Mouse (Mus musculus) hindbrain, embryonic 11.5 days (tissue): Measurements from ENCODE around the gene Hic1. TPM values are rescaled to one million over a fixed set of nuclear protein-coding genes. Genes with fewer than 3 reads are reported as not detected.
"Not testable (repeated sequence)": the region's sequence is repeated elsewhere in the genome, so short reads cannot be mapped to it uniquely, and the experiment has no call there.

ENCODE experiments used
- ATAC-seq: fragments of 200-750 bp; cut with Nextera tagmentation; 2 replicates; pipeline ENCODE4 v1.8.0; 2017; ENCODE audit warnings: mild to moderate bottlenecking, moderate TSS enrichment, moderate library complexity; ENCODE audit not compliant: low FRiP score
- DNase-seq: peaks from one replicate; pipeline ENCODE4 v3.0.0-alpha.2; 2015; ENCODE audit warnings: low spot score
- H3K27ac ChIP-seq: fragments of 300-500 bp; sonication (generic); 2 replicates; pipeline ENCODE4 v1.5.1; 2014; ENCODE audit warnings: mild to moderate bottlenecking, low read depth, low read length
- H3K27me3 ChIP-seq: fragments of 300-500 bp; sonication (generic); 2 replicates; pipeline ENCODE4 v1.6.1; 2014; ENCODE audit warnings: mild to moderate bottlenecking, low read length, moderate library complexity, mixed read lengths; ENCODE audit not compliant: control insufficient read depth, insufficient read depth
- H3K36me3 ChIP-seq: fragments of 300-500 bp; sonication (generic); 2 replicates; pipeline ENCODE4 v1.6.1; 2014; ENCODE audit warnings: mild to moderate bottlenecking, low read length, moderate library complexity, mixed read lengths; ENCODE audit not compliant: control insufficient read depth, insufficient read depth
- H3K4me1 ChIP-seq: fragments of 300-500 bp; sonication (generic); replicated peaks from 2 replicates; pipeline ENCODE4 v1.6.1; 2014; ENCODE audit warnings: low read length, mixed read lengths; ENCODE audit not compliant: control insufficient read depth, insufficient read depth
- H3K4me2 ChIP-seq: fragments of 300-500 bp; sonication (generic); replicated peaks from 2 replicates; pipeline ENCODE4 v1.6.1; 2014; ENCODE audit warnings: mild to moderate bottlenecking, low read depth, low read length
- H3K4me3 ChIP-seq: fragments of 300-500 bp; sonication (generic); 2 replicates; pipeline ENCODE4 v1.5.1; 2014; ENCODE audit warnings: low read depth, low read length
- H3K9ac ChIP-seq: fragments of 300-500 bp; sonication (generic); 2 replicates; pipeline ENCODE4 v1.6.1; 2014; ENCODE audit warnings: low read depth, low read length
- H3K9me3 ChIP-seq: fragments of 300-500 bp; sonication (generic); 2 replicates; pipeline ENCODE4 v1.6.1; 2016; ENCODE audit warnings: low read length; ENCODE audit not compliant: control insufficient read depth
- WGBS: fragments of 180-500 bp; shearing (Covaris S2); extraction: QIAGEN DNeasy Blood & Tissue Kit; methylation state at CpG from one replicate; pipeline ENCODE4 v1.1.7; 2014; 5-methylcytosine and 5-hydroxymethylcytosine counted together
- polyA plus RNA-seq: library from polyadenylated mRNA; unstranded; fragments of >200 nt; fragmentation: Nextera tagmentation; extraction: Ambion mirVana; gene quantifications from 2 replicates; pipeline ENCODE4 v1.2.1, GENCODE M21; 2014

Gene Hic1
- polyA plus RNA-seq, 1 experiment from 2014 or later = 0.90 TPM

DNA sequence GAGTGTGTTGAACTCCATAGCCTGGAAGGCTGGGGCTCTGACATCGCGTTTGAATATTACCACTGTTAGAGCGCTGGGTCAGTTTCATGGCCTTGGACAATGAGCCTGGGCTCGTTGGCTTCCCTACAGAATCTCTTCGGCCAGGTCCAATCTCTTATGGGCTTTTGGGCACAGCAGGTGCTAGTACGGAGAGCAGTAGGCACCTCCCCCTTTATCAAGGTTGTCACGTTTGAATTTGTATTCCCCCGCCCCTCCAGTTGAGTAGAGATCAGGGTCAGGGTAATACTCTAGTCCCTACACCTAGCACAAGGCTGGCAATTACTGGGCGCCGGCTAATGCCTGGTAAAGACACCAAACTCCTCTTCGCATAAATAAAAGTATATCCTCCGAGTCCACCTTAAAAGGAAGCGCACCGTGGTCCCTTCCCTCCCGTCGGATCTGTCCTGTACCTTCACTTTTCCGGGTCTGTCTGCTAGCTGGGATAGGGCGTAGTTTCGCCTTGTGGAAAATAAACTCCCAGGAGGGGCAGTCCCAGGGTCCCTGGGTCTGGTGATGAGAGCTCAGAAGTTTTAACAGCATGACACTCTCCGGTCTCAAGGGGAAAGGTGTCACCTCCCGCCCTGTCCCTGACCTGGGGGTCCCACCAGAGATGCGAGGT lies 20.5 kb upstream of the Hic1 start:
- Histone ChIP-seq H3K36me3 (no peaks in the 10 kb centered on the region), H3K4me1 (peaks cover 10% of the 10 kb centered on the region), H3K27me3 (peaks cover 36% of the 10 kb centered on the region), H3K27ac (no peak overlapping the region), H3K9ac (peak overlapping the region; percentile 40), H3K4me2 (peak overlapping the region; percentile 66), H3K9me3 (no peaks in the 10 kb centered on the region), H3K4me3 (peak overlapping the region; percentile 70)
- no peak; the same call in 1 of the 2 replicates for ATAC-seq
- WGBS = under 1% methylated on average over 22 of the region's 22 CpGs
- no peak for DNase-seq

DNA sequence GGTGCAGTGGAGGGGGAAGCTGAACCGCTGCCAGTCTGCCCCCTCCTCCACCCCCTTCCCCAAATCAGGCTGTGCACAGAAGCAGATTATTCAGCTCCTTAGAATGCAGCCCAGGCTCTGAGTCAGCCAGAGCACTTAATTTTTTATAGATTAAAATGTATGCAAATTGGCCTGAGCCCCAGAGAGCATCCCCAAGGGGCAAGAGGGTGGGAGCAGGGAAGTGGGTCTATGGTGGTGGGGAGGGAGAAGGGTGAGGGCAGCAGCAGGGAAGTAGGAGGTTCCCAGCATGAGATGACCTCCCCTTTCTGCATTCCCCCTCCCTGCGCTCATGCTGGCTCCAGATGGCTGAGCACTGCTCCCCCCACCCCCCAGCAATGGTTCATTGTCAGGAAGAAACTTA lies 15.7 kb upstream of the Hic1 start:
- Histone ChIP-seq H3K27me3 (no peaks in the 10 kb centered on the region), H3K9ac (no peak overlapping the region), H3K4me3 (no peak overlapping the region), H3K4me1 (peaks cover 3% of the 10 kb centered on the region; the same call in 1 of the 2 replicates), H3K27ac (no peak overlapping the region), H3K9me3 (no peaks in the 10 kb centered on the region), H3K4me2 (no peak overlapping the region), H3K36me3 (no peaks in the 10 kb centered on the region)
- DNase-seq (no peak), ATAC-seq (no peak)
- 74% methylated on average over 1 of the region's 2 CpGs for WGBS

DNA sequence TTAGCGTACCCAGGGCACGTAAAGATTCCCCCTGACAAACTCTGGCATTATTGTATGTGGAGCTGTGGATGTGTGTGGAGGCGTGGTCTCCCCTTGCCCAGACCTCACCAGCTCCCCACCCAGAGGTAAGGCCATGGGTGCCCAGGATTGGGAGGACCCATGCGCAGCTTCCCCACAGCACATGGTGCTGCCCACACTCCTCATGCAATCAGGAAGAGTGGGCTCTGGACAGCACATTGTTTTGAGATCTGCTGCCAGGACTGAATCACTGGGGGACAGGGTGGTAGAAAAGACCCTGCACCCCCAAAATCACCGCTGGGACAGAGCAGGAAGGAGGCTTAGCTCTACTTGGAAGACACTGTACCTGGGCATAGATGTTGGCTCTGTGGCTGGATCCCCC lies 15.3 kb upstream of the Hic1 start:
- Histone ChIP-seq H3K36me3 (no peaks in the 10 kb centered on the region), H3K4me1 (peaks cover 3% of the 10 kb centered on the region; the same call in 1 of the 2 replicates), H3K27me3 (no peaks in the 10 kb centered on the region), H3K27ac (no peak overlapping the region), H3K9me3 (no peaks in the 10 kb centered on the region), H3K4me2 (no peak overlapping the region), H3K9ac (no peak overlapping the region), H3K4me3 (no peak overlapping the region)
- ATAC-seq (no peak), DNase-seq (no peak)
- WGBS = 92% methylated on average over 5 of the region's 5 CpGs

DNA sequence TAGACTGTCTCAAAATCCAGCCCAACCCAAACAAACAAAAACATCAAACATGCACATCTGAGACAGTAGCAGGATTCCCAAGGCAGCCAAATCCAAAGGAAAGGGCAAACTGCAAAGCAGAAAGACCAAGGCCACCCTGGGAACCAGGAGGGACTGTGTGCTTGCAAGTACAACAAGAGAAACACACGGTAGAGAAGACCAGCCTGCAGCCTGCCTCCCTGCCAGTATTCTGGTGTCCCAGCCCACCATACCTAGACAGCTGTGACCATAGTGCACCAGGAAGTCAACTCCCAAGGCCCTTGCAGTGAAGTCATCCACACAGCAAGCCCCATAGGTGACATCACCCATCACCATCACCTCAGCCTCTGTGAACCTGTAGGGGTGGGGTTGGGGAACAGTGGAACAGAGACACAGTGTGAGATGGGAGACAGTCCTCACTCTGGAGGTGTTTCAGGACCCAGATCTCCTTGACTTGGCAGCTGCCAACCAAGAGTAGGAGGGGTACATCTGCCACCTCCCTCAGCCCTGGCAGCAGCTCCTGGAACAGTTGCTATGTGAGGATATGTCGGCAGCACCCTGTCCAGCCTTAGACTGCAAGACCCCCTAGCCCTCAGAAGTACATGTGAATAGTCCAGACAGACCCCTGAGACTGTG lies 14.7 kb upstream of the Hic1 start:
- Histone ChIP-seq H3K9ac (no peak overlapping the region), H3K27ac (no peak overlapping the region), H3K4me2 (no peak overlapping the region), H3K36me3 (no peaks in the 10 kb centered on the region), H3K4me3 (no peak overlapping the region), H3K27me3 (no peaks in the 10 kb centered on the region), H3K4me1 (no peaks in the 10 kb centered on the region), H3K9me3 (no peaks in the 10 kb centered on the region)
- DNase-seq (no peak), ATAC-seq (no peak)
- 84% methylated on average over 2 of the region's 2 CpGs for WGBS

DNA sequence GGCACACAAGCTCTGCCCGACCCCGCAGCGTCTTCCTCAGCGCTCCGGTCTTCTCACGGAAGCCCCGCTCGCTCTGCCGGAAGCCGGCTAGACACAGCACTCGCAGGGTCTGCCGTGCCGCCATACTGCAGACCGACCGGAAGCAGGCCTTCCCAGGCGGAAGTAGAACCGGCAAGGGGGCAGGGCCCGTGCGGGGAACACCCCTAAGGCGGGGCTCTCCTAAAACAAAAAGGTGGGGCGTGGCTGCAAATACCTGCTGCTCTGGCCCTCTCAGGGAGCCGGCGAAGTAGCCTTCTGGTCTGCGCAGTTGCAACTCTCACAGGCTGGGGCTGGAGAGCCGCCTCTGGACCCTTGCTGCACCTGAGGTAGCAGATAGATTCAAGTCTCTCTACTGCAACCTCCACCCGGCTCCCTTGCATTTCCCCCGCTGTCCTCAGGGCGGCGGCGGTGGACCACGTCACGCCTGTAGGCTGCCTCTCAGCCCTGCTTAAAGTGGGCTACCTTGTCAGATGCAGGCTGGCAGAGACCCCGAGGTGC lies 9.4 kb upstream of the Hic1 start, which contains the start of gene Ovca2:
Gene Ovca2, minus strand, starts transcription at position 164 of the 537 bp plus-strand sequence.
- H3K4me3 ChIP-seq = peak within 1 kb of the TSS; percentile 81
- WGBS = under 1% methylated on average over 33 of the region's 33 CpGs
- peaks cover 10% of the 10 kb centered on the region for H3K4me1 ChIP-seq
- H3K36me3 ChIP-seq = no peaks in the 10 kb centered on the region
- H3K9me3 ChIP-seq = no peaks in the 10 kb centered on the region
- DNase-seq = peak; percentile 93
- H3K27ac ChIP-seq = peak within 1 kb of the TSS; percentile 75
- H3K4me2 ChIP-seq = peak within 1 kb of the TSS; percentile 93
- H3K9ac ChIP-seq = peak within 1 kb of the TSS; percentile 91
- peak; percentile 97 for ATAC-seq
- H3K27me3 ChIP-seq = no peaks in the 10 kb centered on the region

DNA sequence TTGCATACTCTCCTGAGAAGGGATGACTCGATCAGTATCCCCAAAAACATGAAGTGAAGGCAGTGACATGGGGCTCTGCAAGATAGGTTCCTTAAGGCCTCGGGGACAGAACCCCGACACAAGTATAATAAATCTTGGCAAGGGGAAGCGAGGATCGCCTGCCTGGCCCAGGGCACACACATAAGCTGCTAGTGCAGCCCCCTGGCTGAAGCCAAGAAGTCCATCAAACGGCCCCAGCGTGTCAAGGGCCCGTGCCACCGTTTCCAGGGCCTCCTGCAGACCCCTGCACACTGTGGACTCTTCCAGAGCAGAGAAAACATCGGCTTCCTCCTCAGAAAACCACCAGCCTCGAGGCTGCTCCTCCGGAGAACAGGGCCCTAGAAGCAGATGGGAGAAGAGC lies 8.7 kb upstream of the Hic1 start:
- DNase-seq (no peak), ATAC-seq (no peak)
- H3K27ac ChIP-seq = peak overlapping the region; percentile 75; the same call in 1 of the 2 replicates
- peak overlapping the region; percentile 91 for H3K9ac ChIP-seq
- peak overlapping the region; percentile 93 for H3K4me2 ChIP-seq
- H3K9me3 ChIP-seq = no peaks in the 10 kb centered on the region
- peak overlapping the region; percentile 81 for H3K4me3 ChIP-seq
- H3K4me1 ChIP-seq = peaks cover 12% of the 10 kb centered on the region
- peaks cover 3% of the 10 kb centered on the region for H3K27me3 ChIP-seq
- no peaks in the 10 kb centered on the region for H3K36me3 ChIP-seq
- 60% methylated on average over 12 of the region's 12 CpGs for WGBS

DNA sequence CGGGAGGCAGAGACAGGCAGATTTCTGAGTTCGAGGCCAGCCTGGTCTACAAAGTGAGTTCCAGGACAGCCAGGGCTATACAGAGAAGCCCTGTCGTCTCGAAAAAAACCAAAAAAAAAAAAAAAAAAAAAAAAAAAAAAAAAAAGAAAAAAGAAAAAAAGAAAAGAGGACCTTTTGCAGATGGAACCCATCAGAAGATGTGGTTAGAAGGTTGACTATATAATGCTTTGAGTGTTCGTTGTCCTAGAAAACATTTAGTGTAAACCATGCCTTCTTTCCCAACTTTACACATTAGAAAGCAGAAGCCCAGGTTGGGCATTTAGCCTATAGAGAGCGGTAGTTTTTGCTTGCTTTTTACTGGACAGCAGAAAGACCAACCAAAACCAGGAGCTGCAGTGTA lies 5.3 kb upstream of the Hic1 start:
- 68% methylated on average over 6 of the region's 6 CpGs for WGBS
- H3K36me3 ChIP-seq, H3K9me3 ChIP-seq, H3K9ac ChIP-seq, H3K27ac ChIP-seq, ATAC-seq, DNase-seq, H3K4me3 ChIP-seq, H3K4me2 ChIP-seq: not testable (repeated sequence)
- Histone ChIP-seq H3K4me1 (peaks cover 26% of the 10 kb centered on the region), H3K27me3 (peaks cover 37% of the 10 kb centered on the region)

DNA sequence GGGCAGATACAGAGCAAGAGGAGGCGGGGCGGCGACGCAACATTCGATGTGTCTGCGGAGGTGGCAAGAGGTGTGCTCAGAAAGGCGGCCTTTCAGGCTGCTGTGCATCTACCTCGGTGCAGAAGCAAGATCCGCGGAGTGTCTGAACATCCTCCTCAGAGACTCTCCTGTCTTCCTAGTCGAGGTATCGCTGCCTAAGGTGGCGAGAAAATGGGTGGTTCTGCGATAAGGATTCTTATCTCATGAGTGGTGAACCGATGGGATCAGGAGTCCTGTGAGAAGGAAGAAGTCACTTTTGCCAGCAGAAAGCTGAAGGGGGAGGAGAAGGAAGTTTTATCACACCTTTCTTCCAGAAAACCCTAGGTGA lies 4.5 kb upstream of the Hic1 start:
- Histone ChIP-seq H3K27ac (no peak overlapping the region), H3K9me3 (no peaks in the 10 kb centered on the region), H3K4me1 (peaks cover 27% of the 10 kb centered on the region), H3K36me3 (no peaks in the 10 kb centered on the region), H3K4me2 (peak overlapping the region; percentile 76), H3K27me3 (peaks cover 45% of the 10 kb centered on the region), H3K9ac (peak overlapping the region; percentile 47; the same call in 1 of the 2 replicates), H3K4me3 (peak overlapping the region; percentile 62)
- no peak for DNase-seq
- ATAC-seq = no peak
- 5% methylated on average over 15 of the region's 15 CpGs for WGBS
